Mouse (Mus musculus) T-helper 2 cell (primary cell): Measurements from ENCODE around the gene Arf6.
"Not testable (repeated sequence)": the region's sequence is repeated elsewhere in the genome, so short reads cannot be mapped to it uniquely, and the experiment has no call there.

Experiments
- in situ Hi-C: fragments of 300-600 bp; cut with MboI, MseI; formaldehyde crosslinking; loops from one replicate; pipeline ENCODE4 v1.15.1; 2025; ENCODE audit warnings: high pct_unique_total_duplicates

The Arf6 gene

GRCm38 (mm10) chr12:69373850-69374766, 2.2 kb downstream of the Arf6 start:
- in situ Hi-C loops: no loop called here

DNA sequence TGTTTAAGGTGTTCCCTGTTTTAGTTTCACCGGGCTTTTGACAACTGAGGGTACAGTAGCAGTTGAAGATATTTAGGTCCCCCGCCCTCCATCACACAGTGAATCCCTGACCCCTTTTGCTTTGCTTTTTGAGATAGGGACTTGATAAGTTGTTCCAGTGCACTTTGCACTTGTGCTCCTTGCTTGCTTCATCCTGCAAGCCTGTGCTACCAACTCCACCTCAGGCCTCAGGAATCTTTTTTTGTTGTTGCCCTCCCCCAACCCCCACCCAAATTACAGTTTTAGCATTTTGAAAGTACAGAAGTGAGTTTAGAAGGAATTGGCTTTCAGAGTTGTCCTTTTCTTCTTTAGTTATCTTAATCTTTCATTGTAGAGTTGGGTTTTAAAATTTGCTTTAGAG, 4.2 kb downstream of the Arf6 start:
- in situ Hi-C loops: no loop called here

DNA sequence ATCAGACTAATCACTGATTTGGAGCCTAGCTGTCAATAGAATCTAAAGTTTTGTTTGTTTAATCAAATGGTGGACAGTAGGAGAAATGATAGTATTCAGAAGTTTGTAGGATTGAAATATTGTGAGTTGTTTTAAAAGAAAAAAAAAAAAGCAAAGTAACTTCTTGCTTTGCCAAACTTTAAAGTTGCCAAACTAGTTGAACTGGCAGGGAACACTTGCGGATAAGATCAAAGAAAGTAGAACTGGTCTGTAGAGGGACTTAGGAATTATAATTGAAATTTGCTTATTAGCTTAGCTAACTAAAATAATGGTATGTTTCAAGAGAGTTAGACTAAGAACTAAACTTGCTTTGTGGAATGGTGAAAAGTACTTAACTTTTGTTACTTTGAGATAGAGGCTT, 5.2 kb downstream of the Arf6 start:
- in situ Hi-C loops: no loop called here

GRCm38 (mm10) chr12:69377636-69378035, 5.7 kb downstream of the Arf6 start:
- in situ Hi-C loops: not testable (repeated sequence)

DNA sequence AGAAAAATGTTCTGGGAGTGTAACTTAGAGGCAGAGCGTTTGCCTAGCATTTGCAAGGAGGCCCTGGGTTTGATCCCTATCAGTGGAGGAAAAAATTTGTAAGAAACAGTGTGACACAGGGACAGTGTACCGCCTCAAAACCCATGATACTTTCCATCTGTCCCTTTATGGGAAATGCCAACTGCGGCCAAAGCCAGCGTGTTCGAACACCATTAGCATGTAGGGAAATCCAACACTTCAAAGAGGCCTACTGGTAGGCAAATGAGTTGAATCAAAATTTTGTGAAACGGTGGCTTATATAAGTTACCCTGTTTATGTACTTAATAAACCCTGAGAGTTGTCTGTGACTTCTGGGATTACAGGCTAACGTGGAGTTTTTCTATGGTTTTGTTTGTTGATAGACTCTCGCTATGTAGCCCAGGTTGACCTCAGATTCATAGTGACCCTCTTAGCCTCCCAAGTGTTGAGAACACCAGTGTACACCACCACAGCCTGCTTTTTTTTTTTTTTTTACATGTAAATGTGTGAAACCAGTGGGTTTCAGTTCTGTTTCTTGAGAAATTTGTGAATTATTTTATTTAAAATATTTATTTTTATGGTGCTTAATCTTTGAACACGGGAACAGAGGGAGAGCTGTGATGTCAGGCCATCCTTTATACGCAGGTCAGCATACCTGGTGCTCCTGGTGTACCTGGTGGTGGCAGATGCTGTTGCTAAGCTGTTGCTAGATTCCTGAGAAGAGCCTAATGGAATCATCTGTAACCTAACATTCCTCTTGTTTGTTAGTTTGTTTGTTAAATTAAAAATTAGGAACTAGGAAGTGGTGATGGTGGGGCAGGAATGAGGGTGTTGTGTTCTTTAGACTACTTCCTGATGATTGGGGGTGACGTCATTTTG, 6.9 kb downstream of the Arf6 start:
- in situ Hi-C loops: no loop called here

GRCm38 (mm10) chr12:69382880-69383279, 10.9 kb downstream of the Arf6 start:
- in situ Hi-C loops: loop anchor here (5.0 kb wide), 1 partner anchor 34 kb away; no protein-coding TSS in a partner anchor

- in situ Hi-C loops: loop anchor here (5.0 kb wide), 1 partner anchor 33 kb away; no protein-coding TSS in a partner anchor
These were observed 12.7 kb downstream of the Arf6 start for GRCm38 (mm10) chr12:69384606-69385005.

GRCm38 (mm10) chr12:69385542-69386280, 13.8 kb downstream of the Arf6 start:
- in situ Hi-C loops: no loop called here

DNA sequence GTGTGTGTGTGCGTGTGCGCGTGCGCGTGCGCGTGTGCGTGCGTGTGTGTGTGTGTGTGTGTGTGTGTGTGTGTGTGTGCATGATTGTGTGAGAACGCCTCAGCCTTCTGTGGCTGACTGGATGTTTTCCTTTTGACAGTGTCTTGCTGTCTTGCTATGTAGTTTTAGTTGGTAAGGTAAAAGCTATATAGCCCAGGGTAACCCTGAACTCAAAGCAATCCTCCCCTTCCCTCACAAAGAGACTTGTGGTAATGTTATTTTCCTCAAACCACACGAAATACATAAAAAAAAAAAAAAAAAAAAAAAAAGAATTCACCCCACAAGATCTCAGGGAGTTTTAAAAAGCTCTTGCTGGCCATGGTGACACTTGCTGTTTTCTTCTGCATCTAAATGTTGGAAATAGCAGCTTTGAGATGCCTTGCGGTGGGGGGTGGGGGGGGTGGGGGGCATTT, 14.4 kb downstream of the Arf6 start:
- in situ Hi-C loops: not testable (repeated sequence)

GRCm38 (mm10) chr12:69388321-69388869, 16.4 kb downstream of the Arf6 start:
- in situ Hi-C loops: no loop called here

DNA sequence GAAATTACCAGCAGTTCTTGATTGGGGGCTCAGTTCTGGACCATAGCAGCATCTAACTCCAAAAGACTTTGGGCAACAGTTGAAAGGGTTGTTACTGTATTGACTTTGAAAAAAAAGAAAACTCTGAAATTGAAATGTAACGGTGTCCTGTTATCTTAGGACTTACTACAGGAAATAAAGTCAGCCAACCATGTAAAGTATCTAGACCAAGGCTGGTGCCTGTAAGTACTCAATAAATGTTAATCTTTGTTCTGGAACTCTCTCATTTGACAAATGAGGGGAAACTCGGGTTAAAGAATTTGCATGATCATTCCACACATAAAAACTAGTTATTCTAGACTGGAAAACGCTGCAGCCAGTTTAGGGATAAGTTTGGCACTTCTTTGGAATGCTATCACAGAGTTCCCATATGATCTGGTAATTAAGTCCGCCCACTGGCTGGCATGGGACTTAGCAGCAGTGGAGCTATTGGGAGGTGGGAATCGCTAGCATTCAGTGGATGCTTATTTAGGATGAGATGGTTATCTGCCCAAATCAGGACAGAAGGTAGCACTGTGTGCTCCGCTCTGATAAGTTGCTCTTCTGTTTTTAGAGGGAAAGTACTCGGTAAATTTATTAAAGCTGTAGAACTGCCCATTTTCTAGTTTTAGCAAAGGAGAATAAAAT, 17.5 kb downstream of the Arf6 start:
- in situ Hi-C loops: no loop called here

GRCm38 (mm10) chr12:69390000-69390698, 18.2 kb downstream of the Arf6 start:
- in situ Hi-C loops: no loop called here

DNA sequence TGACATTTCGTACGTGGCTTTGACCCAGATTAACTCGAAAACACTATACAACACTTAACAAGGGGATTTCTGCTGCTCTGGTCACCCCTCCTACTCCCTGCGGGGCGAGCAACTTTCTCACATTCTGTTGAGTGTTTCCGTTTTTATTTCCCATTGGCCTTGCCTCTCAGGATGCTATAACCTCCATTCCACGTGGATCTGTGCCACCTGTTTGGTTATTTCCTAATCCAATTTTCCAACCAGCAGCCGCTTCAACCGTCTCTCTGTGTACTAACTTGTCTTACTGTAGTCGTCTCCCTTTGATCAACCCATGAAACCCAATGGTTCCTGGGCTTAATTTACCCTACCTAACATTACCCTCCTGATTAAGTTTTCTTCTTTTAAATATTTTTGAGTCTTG, 21.1 kb downstream of the Arf6 start:
- in situ Hi-C loops: no loop called here

- in situ Hi-C loops: no loop called here
These were observed 22.5 kb downstream of the Arf6 start for GRCm38 (mm10) chr12:69394456-69394855.

- in situ Hi-C loops: no loop called here
These were observed 28.4 kb downstream of the Arf6 start for GRCm38 (mm10) chr12:69400367-69400766.

- in situ Hi-C loops: no loop called here
These were observed 28.9 kb downstream of the Arf6 start for GRCm38 (mm10) chr12:69400871-69401286.

GRCm38 (mm10) chr12:69402100-69402499, 30.1 kb downstream of the Arf6 start:
- in situ Hi-C loops: no loop called here

- in situ Hi-C loops: no loop called here
These were observed 30.7 kb downstream of the Arf6 start for GRCm38 (mm10) chr12:69402594-69403167.

- in situ Hi-C loops: no loop called here
These were observed 38.8 kb downstream of the Arf6 start for GRCm38 (mm10) chr12:69410767-69411166.

GRCm38 (mm10) chr12:69411936-69412335, 40.0 kb downstream of the Arf6 start:
- in situ Hi-C loops: no loop called here
